Mouse (Mus musculus) kidney, adult 2 months (tissue): ENCODE measurements at regions not wholly inside any gene's neighbourhood (a gene's known extent, or its start where the extent isn't known, plus 50 kb on each side); places are given as distances from the start of the nearest gene placed in this dataset.

Experiments used
- CTCF ChIP-seq: fragments of 200-500 bp; conservative IDR thresholded peaks from 2 replicates; pipeline ENCODE4 v1.5.1; 2011; ENCODE audit warnings: low read depth, mild to moderate bottlenecking, control low read depth, low read length, moderate library complexity, mixed read lengths; ENCODE audit not compliant: insufficient read depth, insufficient read length
- POLR2A ChIP-seq: fragments of 200-500 bp; IDR thresholded peaks from one replicate; pipeline ENCODE4 v1.6.1; 2011; ENCODE audit warnings: low read depth, low read length, control low read depth

GRCm38 (mm10) chr5:118960521-118961001, 400.1 kb downstream of the Med13l start:
- no peak for TF ChIP-seq POLR2A
- TF ChIP-seq CTCF: no peak
